Mouse (Mus musculus) liver, embryonic 18 days (tissue): ENCODE measurements around the gene Pdxk. TPM values are rescaled to one million over a fixed set of nuclear protein-coding genes. Genes with fewer than 3 reads are reported as not detected.

Experiments
- polyA plus RNA-seq: library from polyadenylated mRNA; depleted of rRNA; stranded (reverse); fragments of >200 nt; gene quantifications from 2 replicates; pipeline ENCODE4 v1.2.3, GENCODE M21; 2012; rRNA removed

Pdxk gene
- 6.8 and 7.9 TPM in 2 replicates for polyA plus RNA-seq

DNA sequence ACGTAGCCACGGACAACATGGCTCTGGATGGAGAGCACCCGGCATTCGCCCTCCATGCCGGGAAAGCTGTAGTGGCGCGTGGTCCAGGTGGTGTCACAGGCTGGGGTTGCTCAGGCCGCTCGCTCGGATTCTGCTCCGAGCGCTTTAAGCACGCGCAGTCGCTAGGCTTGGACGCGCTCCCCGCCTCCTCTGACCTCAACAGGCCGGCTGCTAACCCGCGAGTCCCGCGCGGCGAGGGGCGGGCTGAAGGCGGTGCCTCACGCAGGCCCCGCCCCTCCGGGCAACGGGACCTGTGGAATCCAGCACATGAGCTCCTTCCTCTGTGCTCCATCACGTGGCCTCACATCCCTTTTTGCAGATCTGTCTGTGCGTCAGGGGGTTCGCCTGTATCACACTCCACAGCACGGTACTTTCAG lies at the start of gene Pdxk:
Pdxk (minus strand) TSS at position 184 of the 416 bp plus-strand sequence.

DNA sequence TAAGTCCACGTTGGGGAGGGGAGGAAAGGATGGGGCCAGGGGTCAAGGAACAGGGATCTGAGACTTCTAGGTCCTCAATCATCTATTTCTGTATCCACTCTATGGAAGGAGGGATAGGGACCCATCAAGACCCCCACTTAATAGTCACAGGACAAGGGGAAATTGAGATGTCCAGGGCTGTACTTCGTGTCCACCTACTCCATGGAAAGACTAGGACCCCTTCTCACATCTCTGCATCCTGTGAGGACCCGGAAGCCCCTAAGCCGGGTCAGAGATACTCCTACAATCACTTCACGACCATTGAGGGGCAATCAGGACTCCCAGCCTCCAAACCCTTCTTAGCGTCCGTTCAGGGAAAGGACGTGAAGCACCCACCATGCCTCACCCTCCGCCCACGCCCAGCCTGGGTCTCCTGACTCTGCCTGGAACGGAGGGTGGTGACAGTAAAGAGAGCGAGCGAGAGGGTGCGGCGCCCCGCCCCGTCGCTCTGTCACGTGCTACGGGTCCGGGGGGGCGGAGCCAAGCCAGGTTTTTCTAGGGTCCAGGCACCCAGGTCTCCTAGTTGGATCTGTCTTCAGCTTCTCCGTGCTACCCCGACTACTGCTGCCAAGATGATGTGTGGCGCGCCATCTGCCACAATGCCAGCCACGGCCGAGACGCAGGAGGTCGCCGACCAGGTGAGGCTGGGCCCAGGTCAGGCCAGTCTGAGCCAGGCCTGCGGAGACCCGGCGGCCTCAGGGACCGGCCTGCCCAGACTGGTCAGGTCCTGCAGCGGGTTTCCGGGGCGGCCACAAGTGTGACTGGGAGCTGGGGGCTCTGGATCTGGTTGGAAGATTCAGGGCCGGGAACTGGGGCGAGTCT lies 39.4 kb downstream of the Pdxk start, which contains the start of gene Cstb:
Cstb (plus strand) TSS at position 489 of the 861 bp plus-strand sequence.

DNA sequence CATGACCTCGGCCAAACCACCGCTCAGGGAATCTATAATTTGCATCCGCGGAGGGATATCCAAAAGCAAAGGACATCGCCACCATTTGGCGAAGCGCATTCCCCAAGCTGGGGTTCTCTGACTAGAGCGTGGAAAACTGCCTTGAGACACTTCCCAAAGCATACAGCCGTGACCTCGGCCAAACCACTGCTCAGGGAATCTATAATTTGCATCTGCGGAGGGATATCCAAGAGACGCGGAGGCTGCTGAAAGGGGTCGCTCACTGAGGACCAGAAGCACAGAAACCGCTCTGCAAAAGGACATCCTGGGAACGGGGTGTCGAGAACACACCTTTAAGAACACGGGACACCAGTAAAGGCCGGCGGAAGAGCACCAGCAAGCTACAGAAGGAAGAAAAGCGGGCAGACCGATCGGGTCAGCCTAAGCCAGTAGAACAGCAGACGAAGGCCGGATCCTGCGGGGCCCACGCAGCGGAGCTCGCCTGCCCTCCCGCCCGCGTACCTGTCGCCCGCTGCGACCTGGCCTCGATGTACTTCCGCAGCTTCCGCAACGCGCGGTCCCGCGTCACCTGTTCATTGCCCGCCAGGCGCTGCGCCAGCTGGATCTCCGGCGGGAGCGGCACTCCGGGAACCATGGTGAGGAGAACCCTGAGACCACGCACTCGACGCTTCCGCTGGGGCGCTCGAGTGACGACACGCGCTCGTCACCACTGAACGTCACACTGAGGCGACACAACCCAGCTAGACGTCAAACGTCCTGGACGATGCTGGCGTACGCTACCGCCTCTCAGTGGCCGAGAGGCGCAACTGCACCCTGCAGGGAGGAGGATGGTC lies 52.2 kb downstream of the Pdxk start, which contains the start of gene Rrp1:
Rrp1 (minus strand) TSS at position 725 of the 833 bp plus-strand sequence.

Other genes starting within 250 kb of the Pdxk start
- gene Trappc10, start 220.3 kb downstream of the Pdxk start, polyA plus RNA-seq = 11.6 and 11.9 TPM in 2 replicates
- gene Agpat3, start 112.5 kb downstream of the Pdxk start, polyA plus RNA-seq = 71.9 and 76.1 TPM in 2 replicates
- 75.8 and 87.1 TPM in 2 replicates for gene Rrp1, start 51.9 kb downstream of the Pdxk start, polyA plus RNA-seq
- 87.9 and 95.2 TPM in 2 replicates for gene Cstb, start 39.3 kb downstream of the Pdxk start, polyA plus RNA-seq
- 0.20 TPM in 1 of 2 replicates, not detected in the other for gene Olfr1358, start 52.5 kb upstream of the Pdxk start, polyA plus RNA-seq
- gene Ilvbl, start 109.4 kb upstream of the Pdxk start, polyA plus RNA-seq = 14.4 and 17.4 TPM in 2 replicates
- gene Syde1, start 127.0 kb upstream of the Pdxk start, polyA plus RNA-seq = 2.9 TPM in 2 replicates
- not detected in 2 replicates for gene Olfr1357, start 153.1 kb upstream of the Pdxk start, polyA plus RNA-seq